Mouse (Mus musculus): ENCODE data around the gene Atg4a-ps.
"Not testable (repeated sequence)": the region's sequence is repeated elsewhere in the genome, so short reads cannot be mapped to it uniquely, and the experiment has no call there.

Gene Atg4a-ps
- long read RNA-seq, experiment 1: 0 reads
- long read RNA-seq, experiment 2: 0 reads

DNA sequence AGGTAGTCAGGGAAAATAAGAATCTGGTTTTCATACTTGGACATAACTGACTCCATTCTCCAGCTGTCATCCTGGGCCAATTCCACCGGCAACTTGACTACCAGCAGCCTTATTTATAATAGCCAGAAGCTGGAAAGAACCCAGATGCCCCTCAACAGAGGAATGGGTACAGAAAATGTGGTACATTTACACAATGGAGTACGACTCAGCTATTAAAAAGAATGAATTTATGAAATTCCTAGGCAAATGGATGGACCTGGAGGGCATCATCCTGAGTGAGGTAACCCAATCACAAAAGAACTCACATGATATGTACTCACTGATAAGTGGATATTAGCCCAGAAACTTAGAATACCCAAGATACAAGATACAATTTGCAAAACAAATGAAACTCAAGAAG is at the start of gene Atg4a-ps:
Gene Atg4a-ps (minus strand): TSS at position 101 of the 400 bp plus-strand sequence.
- intact Hi-C loops (cut with DNase I): not testable (repeated sequence)

DNA sequence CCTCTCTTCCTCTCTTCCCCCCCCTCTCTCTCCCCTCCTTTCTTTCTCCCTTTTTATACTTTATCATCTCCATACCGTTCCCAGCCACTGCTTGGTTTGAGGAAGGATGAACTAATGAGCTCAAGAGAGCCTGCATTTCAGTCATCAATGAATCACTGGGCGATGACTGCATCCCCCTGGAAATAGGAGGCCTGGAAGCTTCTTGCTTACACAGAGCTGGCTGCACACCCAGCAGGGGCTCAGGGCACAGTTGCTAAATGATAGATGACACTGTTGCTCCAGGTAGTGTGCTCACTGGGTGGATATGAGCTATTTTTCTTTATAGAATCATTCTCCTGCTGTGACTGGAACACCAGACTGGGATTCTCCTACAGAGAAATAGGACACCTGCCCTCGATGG is 49.7 kb upstream of the Atg4a-ps start:
- intact Hi-C loops (cut with DNase I): no loop called here

DNA sequence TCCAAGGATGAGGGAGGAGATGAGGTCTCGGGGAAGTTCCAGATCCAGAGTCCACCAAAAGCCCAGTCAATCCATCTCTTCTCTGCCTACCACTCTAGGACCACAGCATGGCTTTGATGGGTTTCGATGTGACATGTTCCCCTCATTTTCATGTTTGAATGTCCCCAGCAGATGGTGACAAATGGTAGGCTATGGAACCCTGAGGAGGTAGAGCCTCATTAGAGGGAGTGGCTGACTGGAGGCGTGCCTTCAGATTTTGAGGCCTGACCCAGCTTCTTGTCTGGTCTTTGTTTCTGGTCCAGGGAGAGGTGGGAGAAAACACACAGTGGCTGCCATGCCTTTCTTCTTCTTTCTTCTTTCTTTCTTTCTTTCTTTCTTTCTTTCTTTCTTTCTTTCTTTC is 44.6 kb upstream of the Atg4a-ps start:
- intact Hi-C loops (cut with DNase I): no loop called here

DNA sequence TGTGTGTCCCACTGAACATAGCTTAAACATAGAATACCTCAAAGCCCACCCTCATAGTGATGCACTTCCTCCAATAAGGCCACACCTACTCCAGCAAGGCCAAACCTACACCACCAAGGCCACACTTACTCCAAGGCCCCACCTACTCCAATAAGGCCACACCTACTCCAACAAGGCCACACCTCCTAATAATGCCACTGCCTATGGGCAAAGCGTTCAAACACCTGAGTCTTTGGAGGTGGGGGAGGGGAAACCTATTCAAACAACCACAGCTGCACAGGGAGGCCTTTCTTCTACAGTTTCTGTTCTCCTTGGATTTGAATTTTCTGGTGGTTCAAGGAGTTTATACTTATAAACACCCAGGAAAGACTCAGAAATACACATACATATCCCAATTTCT is 43.2 kb upstream of the Atg4a-ps start:
- intact Hi-C loops (cut with DNase I): no loop called here

DNA sequence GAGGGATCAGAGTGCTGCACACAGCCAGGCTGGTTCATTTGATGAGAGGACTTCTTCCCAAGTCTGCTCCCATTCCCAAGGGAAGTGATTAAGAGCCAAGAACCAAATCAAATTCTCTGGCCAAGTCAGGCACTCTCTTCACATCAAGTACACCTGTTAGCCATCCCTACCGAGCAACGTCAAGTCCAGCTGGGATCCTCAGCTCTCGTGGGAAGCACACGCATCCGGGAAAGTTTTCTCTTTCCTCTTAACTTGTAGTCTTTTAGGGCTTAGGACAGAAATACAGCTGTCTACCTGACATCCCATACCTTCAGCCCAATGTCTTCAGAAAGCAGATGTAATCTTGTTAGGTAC is 38.1 kb upstream of the Atg4a-ps start:
- intact Hi-C loops (cut with DNase I): no loop called here

DNA sequence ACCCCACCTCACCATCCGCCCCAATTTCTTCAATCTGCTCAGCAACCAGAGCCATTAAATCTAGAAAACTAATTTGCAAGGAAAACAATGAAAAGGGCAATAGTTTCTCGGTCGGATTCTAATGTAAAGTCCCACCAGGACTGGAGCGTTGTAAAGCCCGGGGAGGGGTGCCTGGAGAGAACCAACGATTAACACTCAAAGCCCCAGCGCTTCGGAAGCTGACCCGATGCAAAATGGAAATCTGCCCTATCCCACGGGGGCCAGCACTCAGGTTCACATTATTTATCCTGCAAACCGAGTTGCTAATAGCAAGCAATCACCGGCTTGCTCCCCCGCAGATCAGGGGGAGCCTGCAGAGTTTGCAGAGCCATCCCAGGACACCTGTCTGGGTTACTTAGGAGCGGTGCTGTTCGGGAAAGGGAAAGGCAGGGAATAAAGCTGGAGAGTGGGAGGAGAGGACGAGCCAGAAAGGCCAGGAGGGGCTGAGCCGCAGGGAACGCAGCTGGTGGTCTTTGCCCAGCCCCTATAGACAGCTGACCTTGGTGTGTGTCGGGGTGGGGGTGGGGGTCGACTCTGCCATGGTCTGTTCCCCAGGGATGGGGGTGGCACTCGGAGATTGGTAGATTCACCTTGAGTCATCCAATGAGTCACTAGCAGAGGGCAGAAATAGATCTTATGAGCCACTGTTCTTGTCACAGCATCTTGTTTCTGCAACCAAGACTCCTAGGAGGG is 37.5 kb upstream of the Atg4a-ps start:
- intact Hi-C loops (cut with DNase I): no loop called here

DNA sequence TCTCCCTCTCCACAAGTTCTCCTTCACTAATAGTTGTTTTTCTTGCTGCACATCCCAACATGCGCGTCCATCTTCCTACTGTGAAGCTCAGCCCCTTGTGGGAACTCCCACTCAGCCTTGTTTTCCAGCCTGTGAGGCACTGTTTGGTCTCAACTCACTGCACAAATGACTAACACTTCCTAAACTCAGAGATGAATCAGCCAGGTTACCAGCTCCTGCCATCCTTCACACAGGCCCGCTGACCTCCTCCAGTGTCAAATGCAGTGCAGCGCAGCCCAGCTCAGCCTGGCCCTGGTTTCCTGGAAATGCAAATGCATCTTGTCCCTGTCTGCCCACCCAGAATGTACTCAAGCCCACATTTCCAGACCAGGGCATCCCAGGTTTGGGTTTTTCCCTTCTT is 36.6 kb upstream of the Atg4a-ps start:
- intact Hi-C loops (cut with DNase I): no loop called here

DNA sequence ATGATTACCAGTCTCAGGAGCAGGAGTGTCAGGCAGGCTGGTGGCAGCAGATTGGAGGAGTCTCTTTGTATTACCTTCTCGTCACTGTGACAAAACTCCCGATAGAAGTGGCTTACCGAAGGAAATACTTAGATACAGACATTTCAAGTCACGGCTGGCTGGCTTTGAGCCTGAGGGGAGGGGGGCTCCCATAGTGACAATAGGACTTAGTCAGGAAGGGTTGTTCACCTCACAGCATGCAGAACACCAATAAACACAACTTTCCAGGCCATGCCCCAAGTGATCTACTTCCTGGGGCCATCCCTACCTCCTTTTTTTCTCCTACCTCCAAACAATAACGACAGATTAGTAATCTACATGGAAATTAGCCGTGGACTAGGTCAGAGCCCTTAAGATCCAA is 32.9 kb upstream of the Atg4a-ps start:
- intact Hi-C loops (cut with DNase I): no loop called here

DNA sequence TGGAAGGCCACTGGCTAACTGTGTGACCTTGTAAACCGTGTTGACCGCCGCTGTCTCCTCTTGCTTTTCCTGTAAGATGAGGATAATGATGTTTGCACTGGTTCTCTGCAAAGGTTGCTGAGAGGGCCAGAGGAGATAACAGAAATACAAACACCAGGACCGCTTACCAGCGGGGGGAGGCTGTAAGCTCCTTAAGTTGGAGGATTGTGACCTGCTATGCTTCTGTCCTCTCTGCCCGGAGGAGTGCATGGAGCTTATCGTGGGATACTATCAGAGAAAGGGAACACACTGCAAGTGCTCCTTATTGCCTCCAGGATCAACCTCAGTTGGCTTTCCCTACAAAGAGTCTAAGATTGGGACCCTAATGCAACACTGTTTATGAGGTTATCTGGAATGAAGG is 26.8 kb upstream of the Atg4a-ps start:
- intact Hi-C loops (cut with DNase I): no loop called here

DNA sequence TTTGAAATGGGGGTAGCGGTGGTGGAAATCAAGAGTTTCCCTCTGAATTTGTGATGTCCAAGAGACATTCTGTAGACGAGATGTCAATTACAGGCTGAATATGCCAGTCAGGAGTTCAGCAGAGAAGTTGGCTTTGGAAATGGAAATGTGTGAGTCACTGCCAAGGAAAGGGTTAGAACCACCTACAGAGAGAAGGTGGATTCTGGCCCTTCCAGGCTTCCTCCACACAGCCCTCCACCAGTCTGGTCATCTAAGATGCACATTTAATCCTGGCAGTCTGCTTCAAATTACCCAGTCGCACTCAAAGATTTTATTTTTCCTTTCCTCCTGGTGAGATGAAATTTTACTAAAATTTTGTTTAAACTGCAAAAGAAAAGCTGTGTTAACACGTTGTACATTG is 26.2 kb upstream of the Atg4a-ps start:
- intact Hi-C loops (cut with DNase I): no loop called here

DNA sequence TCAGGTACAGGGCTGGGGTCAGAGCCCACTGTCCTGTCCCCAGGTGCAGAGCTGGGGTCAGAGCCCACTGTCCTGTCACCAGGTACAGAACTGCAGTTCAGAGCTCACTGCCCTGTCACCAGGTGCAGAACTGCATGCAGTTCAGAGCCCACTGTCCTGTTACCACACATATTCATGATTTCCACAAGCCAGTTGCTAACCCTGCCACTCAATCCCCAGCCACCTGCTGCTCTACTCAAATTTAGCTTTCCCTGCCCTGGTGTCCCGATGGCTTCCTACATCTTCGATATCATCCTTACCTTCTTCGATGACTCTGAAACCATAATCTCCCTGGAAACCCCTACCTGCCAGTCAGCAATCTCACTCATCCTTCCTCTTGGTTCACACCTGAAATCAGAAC is 17.5 kb upstream of the Atg4a-ps start:
- intact Hi-C loops (cut with DNase I): no loop called here

DNA sequence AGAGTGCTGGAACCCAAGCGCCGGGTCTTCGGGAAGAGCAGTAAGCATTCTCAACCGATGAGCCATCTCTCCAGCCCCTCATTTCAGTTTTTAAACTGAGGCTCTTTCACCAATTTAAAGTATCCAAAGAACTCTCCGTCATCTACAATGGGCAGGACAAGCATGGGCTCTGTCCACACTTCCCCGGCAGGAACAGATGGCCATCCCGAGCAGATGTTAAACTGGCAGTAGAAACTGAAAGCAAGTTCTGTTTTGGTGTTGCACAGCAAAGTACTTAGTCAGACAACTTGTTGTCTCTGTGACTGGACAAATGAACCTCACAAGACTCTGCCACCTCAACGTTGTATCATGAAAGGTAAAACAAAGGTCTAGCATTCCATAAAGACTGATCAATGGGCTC is 15.8 kb upstream of the Atg4a-ps start:
- intact Hi-C loops (cut with DNase I): no loop called here

DNA sequence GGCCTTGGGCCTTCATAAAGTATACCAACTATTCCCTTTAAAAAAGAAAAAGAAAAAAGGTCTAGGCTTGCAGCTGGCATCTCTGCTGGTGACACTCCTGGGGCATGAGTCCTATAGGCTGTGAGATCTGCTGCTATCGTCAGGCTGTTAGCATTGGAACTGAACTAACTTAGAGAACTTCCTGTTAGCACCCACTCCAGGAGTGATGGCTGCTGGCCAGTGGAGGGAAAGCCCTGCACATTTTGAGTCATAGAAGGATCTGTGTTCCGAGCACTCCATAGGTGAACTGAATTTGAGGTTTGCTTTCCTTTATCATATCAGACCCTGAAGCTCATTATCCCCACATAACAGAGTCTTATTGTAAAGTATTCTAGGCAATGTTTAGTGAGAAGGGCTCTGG is 14.1 kb upstream of the Atg4a-ps start:
- intact Hi-C loops (cut with DNase I): no loop called here

DNA sequence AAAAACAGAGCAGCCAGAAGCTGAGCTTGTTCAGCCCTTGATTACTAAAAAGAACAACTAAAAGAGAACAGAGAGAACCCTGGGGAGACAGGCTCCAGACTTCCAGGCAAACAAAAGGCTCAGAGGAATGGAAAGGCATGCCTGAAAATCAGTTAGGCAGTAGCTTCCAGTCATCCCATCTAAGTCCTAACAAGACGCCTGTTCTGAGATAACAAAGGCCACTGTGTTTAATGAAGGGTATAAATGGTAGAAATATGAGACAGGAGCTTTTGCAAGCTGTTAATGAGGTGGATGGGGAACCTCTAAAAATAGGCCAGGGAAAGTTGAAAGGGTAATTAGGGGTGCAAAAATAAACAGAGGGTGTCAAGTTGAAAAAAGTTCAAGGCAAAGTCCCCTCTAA is 4.5 kb upstream of the Atg4a-ps start:
- intact Hi-C loops (cut with DNase I): no loop called here

DNA sequence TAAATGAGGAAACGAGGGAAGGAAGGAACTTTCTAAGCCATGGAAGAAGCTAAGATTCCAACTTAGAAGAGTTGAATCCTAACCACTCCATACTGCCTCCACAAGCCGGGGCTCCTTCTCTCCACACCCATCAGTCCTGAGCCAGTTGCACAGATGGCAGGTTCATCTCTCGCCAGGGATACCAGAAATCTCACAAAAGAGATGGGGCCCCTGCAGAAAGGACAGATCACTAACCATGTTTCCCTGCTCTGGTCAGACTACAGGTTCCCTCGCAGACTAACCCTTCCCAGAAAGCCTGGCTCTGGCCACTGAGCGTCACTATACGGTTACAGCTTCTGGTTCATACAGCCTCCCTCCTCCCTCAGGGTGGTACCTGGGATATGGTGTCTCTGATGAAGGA is 3.8 kb upstream of the Atg4a-ps start:
- intact Hi-C loops (cut with DNase I): no loop called here

DNA sequence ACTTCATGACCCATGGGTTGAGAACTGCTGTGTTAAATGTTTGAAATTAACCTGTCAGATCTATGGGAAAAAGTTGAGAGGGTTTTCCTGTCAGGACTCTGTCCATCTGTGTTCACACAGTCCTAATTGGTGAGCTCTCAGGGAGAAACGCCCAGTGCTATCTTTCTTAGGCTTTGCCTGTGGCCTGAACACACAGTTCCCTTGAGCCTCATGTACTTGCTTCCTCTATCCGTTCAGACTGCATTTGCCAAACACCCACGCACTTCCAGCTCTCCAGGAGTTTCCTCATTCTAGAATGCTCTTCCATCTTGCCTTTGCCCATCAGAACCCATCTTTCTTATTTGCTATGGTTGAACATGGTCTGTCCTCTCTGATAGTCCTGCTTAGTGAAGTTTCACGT is 2.6 kb upstream of the Atg4a-ps start:
- intact Hi-C loops (cut with DNase I): no loop called here

DNA sequence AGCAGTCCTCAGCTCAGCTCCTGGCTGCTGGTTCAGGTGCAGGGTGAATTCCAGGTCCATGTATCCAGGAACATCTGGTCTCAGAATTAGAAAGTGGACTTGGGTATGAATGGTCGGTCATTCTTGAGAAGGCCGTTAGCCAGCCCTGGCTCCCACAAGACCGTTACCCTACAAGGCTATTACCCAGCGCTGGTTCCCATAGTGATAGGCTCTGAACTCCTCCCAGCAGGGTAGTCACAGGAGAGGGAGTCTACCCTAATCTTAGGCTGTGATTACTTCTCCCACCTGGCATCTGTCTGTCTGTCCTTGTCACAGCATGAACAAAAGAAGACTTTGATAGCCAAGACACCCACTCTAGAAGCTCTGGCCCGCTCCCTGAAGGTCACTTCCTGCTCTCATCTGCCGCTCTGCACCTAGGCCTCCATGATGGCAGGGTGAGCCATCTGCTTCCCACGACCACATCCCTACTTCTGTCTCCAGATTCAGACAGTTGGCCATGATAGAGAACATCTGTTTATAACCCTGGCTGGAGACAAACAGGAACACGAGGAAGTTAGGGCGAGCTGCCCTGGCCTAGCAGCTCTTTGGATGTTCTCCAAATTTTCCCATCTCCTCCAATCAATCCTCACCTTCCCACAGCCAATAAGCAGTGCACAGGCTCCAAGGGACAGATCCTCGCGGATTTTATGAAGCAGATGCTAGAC is 1.4 kb upstream of the Atg4a-ps start:
- intact Hi-C loops (cut with DNase I): no loop called here

DNA sequence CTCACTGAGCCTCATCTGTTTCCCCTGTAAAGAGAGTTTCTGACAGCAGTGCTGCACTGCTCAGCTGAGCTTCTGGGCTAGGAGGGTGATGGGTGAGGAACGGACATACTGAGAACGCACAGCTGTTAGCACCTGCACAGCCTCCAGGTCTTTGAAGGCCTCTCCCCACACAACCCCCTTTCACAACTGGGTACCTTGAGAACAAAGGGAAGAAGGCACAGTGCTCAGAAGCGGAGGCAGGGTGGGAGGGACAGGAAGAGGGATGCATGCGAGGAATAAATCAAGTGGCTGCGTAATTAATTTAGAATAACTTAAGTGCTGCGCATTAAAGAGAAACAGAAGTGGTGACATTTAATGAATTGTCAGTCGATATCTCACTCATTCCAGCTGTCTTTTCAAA is 4.6 kb downstream of the Atg4a-ps start:
- intact Hi-C loops (cut with DNase I): no loop called here

DNA sequence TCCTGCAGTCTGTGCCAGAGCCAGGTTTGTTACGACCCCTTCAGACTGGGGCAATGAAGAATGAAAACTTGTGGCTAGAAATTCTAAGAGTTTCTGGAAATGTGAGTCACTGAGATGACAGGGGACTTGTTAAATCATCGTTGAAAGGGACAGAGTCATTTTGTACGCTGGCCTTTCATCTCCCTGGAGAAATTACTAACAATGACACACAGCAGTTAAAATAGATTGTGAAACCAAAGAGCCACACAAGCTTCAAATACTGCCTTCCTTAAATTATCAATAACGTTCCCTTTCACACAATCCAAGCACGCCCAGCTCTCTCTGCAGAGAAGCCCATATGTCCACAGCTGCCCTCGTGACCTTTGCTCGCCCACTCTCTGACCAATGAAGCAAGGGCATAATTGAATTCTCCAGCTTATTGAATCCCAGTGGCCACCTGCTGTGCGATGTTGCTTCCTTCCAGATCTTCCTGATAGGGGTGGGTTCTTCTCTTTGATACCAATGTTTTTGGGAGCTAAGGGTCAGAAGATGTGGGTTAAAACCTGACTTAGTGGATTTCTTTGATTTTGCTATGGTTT is 5.6 kb downstream of the Atg4a-ps start:
- intact Hi-C loops (cut with DNase I): no loop called here

DNA sequence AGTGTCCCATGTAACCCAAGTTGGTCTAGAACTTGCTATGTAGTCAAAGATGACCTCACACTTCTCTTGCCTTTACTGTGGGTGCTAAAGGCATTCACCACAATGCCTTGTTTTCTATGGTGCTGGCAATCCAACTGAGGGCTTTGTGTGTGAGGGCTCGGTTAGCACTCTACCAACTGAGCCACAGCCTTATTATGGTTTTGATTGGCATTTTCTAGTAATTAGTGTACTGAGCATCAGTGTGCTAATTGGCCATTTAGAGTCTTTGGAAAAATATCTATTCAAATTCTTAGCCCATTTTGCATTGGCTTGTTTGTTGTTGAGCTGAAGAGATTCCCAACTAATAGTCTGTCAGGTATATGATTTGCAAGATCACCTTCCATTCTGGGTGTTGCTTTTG is 8.2 kb downstream of the Atg4a-ps start:
- intact Hi-C loops (cut with DNase I): no loop called here

DNA sequence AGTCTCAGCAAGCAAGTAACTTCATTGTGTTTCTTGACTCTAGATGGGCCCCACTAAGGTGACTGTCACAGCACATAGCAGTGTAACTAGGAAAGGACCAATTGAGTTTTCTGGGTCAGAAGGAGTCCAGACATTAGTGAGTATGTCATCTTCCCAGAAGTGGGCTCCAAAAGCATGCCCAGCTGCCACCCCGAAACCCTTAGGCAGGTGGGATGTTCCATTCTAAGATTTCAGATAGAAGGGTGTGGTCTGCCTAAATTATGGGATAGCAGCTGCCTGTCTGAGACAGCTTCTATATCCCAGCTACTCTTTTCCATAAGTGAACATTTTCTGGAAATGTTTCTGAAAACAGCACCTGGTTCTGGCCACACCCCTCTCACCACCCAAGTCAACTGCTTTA is 11.6 kb downstream of the Atg4a-ps start:
- intact Hi-C loops (cut with DNase I): no loop called here

DNA sequence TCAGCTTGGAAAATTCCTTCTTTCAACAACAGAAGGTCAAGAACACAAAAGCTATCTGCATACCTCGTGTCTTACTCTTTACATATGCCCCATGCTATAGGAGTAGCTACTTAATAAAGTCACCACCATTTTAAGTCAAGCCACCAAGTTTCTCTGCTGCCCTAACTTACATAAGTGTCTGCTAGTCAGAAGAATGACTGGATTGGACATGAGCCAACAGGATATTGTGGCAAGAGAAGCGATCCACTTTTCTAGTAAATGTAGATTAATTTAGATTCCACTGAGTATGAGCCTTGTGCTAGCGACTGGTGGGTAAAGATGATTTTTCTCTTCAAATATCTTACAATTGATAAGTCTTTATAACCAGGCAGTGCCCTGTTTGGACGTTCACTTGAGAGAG is 12.0 kb downstream of the Atg4a-ps start:
- intact Hi-C loops (cut with DNase I): no loop called here

DNA sequence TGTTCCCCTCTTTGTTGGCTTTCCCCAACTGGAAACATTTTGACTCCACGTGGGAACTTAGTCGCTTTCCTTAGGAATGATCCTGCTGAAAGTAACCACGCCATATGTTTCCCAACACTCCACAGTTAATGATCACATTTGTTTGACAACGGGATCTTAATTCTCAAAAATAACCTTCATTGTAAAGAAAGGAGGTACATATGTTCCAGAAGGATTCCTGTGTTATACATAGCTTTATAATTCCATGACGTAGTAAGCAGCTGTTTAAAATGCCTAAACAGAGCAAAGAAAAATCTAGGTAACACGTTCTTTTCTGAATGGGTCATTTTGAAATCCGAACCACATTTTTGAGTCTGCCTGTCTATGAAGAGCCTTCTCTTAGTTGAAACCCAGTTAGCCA is 12.7 kb downstream of the Atg4a-ps start:
- intact Hi-C loops (cut with DNase I): no loop called here
